Comparison of ENCODE assay signal across 7 mouse cellular contexts in genomic region chr10:108163451-108163850, GRCm38 (mm10). TPM values are rescaled to one million over a fixed set of nuclear protein-coding genes. Genes with fewer than 3 reads are reported as not detected.
DNase-seq lines count a peak whose midpoint lies in the region; ATAC-seq lines count a peak whose summit lies in the region.

No protein-coding gene starts in this region.

- no peaks in the 10 kb centered on the region for H3K27me3 ChIP-seq in megakaryocyte, embryonic 14.5 days (replicated peaks)
- no peaks in the 10 kb centered on the region for H3K27me3 ChIP-seq in forebrain, embryonic 11.5 days (ENCODE audit: control insufficient read depth, insufficient read depth, low read length)
- H3K27me3 ChIP-seq in limb, embryonic 13.5 days, result no peaks in the 10 kb centered on the region
- no peaks in the 10 kb centered on the region for H3K27me3 ChIP-seq in stomach, embryonic 15.5 days (replicated peaks)

- peak overlapping the region; percentile 100 for H3K4me3 ChIP-seq in megakaryocyte, embryonic 14.5 days (replicated peaks)
- H3K4me3 ChIP-seq in forebrain, embryonic 11.5 days (ENCODE audit: low read depth, low read length), result peak overlapping the region; percentile 99
- peak overlapping the region; percentile 96 for H3K4me3 ChIP-seq in limb, embryonic 13.5 days
- peak overlapping the region; percentile 99 for H3K4me3 ChIP-seq in stomach, embryonic 15.5 days (replicated peaks)

- DNase-seq in forebrain, embryonic 11.5 days (ENCODE audit: low spot score), result no peak
- no peak for DNase-seq in ovary, postnatal 10 days (ENCODE audit: low spot score)
- no peak for DNase-seq in cerebellum, adult 8-10 months

- H3K27ac ChIP-seq in forebrain, embryonic 11.5 days (ENCODE audit: low read depth, low read length), result no peak overlapping the region; the same call in 1 of the 2 replicates
- no peak overlapping the region for H3K27ac ChIP-seq in limb, embryonic 13.5 days
- peak overlapping the region; percentile 99 for H3K27ac ChIP-seq in stomach, embryonic 15.5 days

- no peaks in the 10 kb centered on the region for H3K9me3 ChIP-seq in megakaryocyte, embryonic 14.5 days
- H3K9me3 ChIP-seq in forebrain, embryonic 11.5 days (ENCODE audit: control insufficient read depth, low read length), result no peaks in the 10 kb centered on the region
- H3K9me3 ChIP-seq in limb, embryonic 13.5 days, result no peaks in the 10 kb centered on the region
- no peaks in the 10 kb centered on the region for H3K9me3 ChIP-seq in stomach, embryonic 15.5 days

- peak overlapping the region; percentile 98 for H3K9ac ChIP-seq in forebrain, embryonic 11.5 days (ENCODE audit: low read length)
- H3K9ac ChIP-seq in limb, embryonic 13.5 days, result peak overlapping the region; percentile 99
- H3K9ac ChIP-seq in stomach, embryonic 15.5 days, result peak overlapping the region; percentile 96

- H3K4me1 ChIP-seq in megakaryocyte, embryonic 14.5 days, result peaks cover 44% of the 10 kb centered on the region
- H3K4me1 ChIP-seq in forebrain, embryonic 11.5 days (replicated peaks; ENCODE audit: control insufficient read depth, insufficient read depth, low read length), result peaks cover 5% of the 10 kb centered on the region
- H3K4me1 ChIP-seq in limb, embryonic 13.5 days, result peaks cover 23% of the 10 kb centered on the region
- peaks cover 13% of the 10 kb centered on the region; the same call in 1 of the 2 replicates for H3K4me1 ChIP-seq in stomach, embryonic 15.5 days

- ATAC-seq in megakaryocyte, adult 5-6 weeks (ENCODE audit: poor library complexity, severe bottlenecking), result no peak
- no peak for ATAC-seq in forebrain, embryonic 11.5 days (replicated peaks; ENCODE audit: low FRiP score)
- ATAC-seq in limb, embryonic 13.5 days (ENCODE audit: low FRiP score, low read depth), result no peak
- no peak for ATAC-seq in stomach, embryonic 15.5 days (ENCODE audit: insufficient read depth, low FRiP score, low read depth)

- peak overlapping the region; percentile 74 for H3K4me2 ChIP-seq in forebrain, embryonic 11.5 days (ENCODE audit: low read depth, low read length, severe bottlenecking)
- H3K4me2 ChIP-seq in limb, embryonic 13.5 days (replicated peaks), result peak overlapping the region; percentile 72
- H3K4me2 ChIP-seq in stomach, embryonic 15.5 days, result peak overlapping the region; percentile 55

- 43% methylated on average over 3 of the region's 3 CpGs for WGBS in forebrain, embryonic 11.5 days
- 16% methylated on average over 3 of the region's 3 CpGs for WGBS in limb, embryonic 13.5 days
- 15% methylated on average over 3 of the region's 3 CpGs for WGBS in stomach, embryonic 15.5 days

- peaks cover 15% of the 10 kb centered on the region for H3K36me3 ChIP-seq in megakaryocyte, embryonic 14.5 days (replicated peaks; ENCODE audit: low read length)
- H3K36me3 ChIP-seq in forebrain, embryonic 11.5 days (ENCODE audit: control insufficient read depth, insufficient read depth, low read length), result no peaks in the 10 kb centered on the region
- H3K36me3 ChIP-seq in limb, embryonic 13.5 days, result 0 out of 2 replicates have a peak, but pooled peaks cover 2% of the 10 kb centered on the region
- H3K36me3 ChIP-seq in stomach, embryonic 15.5 days, result no peaks in the 10 kb centered on the region

RNA-seq across cellular contexts. Expression of gene Ppp1r12a, which starts 1.5 kb away (rescaled TPM):
- polyA plus RNA-seq in megakaryocyte, embryonic 14.5 days (2012; ENCODE audit: insufficient read depth, low replicate concordance), result 4.5 and 13.8 TPM in 2 replicates
- 125 and 149 TPM in 2 replicates for total RNA-seq in megakaryocyte, adult 5-6 weeks (2015)
- total RNA-seq in megakaryocyte, adult 5-6 weeks (2017), result 244 and 262 TPM in 2 replicates
- 76.2 and 80.7 TPM in 2 replicates for polyA plus RNA-seq in forebrain, embryonic 11.5 days (2014; fragmentation: Nextera tagmentation; extraction: Ambion mirVana)
- polyA plus RNA-seq in limb, embryonic 13.5 days (2015; fragmentation: Nextera tagmentation; extraction: Ambion mirVana), result 86.8 and 88.0 TPM in 2 replicates
- 107 and 108 TPM in 2 replicates for polyA plus RNA-seq in stomach, embryonic 15.5 days (2015; fragmentation: Nextera tagmentation; extraction: Ambion mirVana)
